Mouse (Mus musculus) gastrocnemius, adult 2 months (tissue): Measurements from ENCODE around the gene Flt3l. TPM values are rescaled to one million over a fixed set of nuclear protein-coding genes. Genes with fewer than 3 reads are reported as not detected.
"Not testable (repeated sequence)": the region's sequence is repeated elsewhere in the genome, so short reads cannot be mapped to it uniquely, and the experiment has no call there.

Experiments
- DNase-seq: peaks from one replicate; pipeline ENCODE4 v3.0.0; 2022
- H3K27ac ChIP-seq: fragments of 200-600 bp; 2 replicates; pipeline ENCODE4 v1.8.1; 2022; ENCODE audit warnings: mild to moderate bottlenecking
- H3K4me3 ChIP-seq: fragments of 200-600 bp; 2 replicates; pipeline ENCODE4 v1.8.1; 2022; ENCODE audit warnings: mild to moderate bottlenecking, moderate library complexity
- CTCF ChIP-seq: fragments of 200-600 bp; IDR thresholded peaks from 2 replicates; pipeline ENCODE4 v1.8.1; 2022; ENCODE audit warnings: antibody characterized with exemption, mild to moderate bottlenecking, moderate library complexity
- intact Hi-C: fragments of 180-260 bp; cut with DNase I; formaldehyde crosslinking; loops from one replicate; pipeline ENCODE4 v1.15.1; 2025
- total RNA-seq, 2 experiments: library from RNA; stranded (reverse); gene quantifications; 2 replicates each; pipeline ENCODE4 v1.2.3; 2021

Gene Flt3l
- total RNA-seq, 2 experiments from 2014 or later: 2.2 to 3.3 TPM

- intact Hi-C loops: no loop called here
- DNase-seq: no peak
Measured at GRCm38 (mm10) chr7:45133446-45134159, 2.6 kb downstream of the Flt3l start.

GRCm38 (mm10) chr7:45131850-45132249 lies 4.4 kb downstream of the Flt3l start:
- no peak for TF ChIP-seq CTCF
- H3K4me3 ChIP-seq: no peak overlapping the region
- DNase-seq: no peak
- H3K27ac ChIP-seq: no peak overlapping the region
- intact Hi-C loops: no loop called here

More at GRCm38 (mm10) chr7:45133446-45134159, 2.6 kb downstream of the Flt3l start:
- no peak overlapping the region; the same call in 1 of the 2 replicates for H3K27ac ChIP-seq
- no peak overlapping the region for H3K4me3 ChIP-seq
- peak; percentile 32 for TF ChIP-seq CTCF

GRCm38 (mm10) chr7:45129776-45130512 lies 6.3 kb downstream of the Flt3l start:
- no peak for TF ChIP-seq CTCF
- Histone ChIP-seq H3K4me3 (peak overlapping the region; percentile 78), H3K27ac (peak overlapping the region; percentile 89)
- no peak for DNase-seq
- intact Hi-C loops: no loop called here

- peak overlapping the region; percentile 78 for H3K4me3 ChIP-seq
- peak; percentile 64 for DNase-seq
- H3K27ac ChIP-seq: peak overlapping the region; percentile 89
- no peak for TF ChIP-seq CTCF
- intact Hi-C loops: no loop called here
Measured at GRCm38 (mm10) chr7:45129318-45129717, 6.9 kb downstream of the Flt3l start.

- intact Hi-C loops: no loop called here
- H3K27ac ChIP-seq: peak within 1 kb of the TSS; percentile 96
- peak within 1 kb of the TSS; percentile 90 for H3K4me3 ChIP-seq
- TF ChIP-seq CTCF: peak; percentile 82
- DNase-seq: peak; percentile 98
Measured at GRCm38 (mm10) chr7:45128624-45129246, 7.5 kb downstream of the Flt3l start, which contains the start of gene Rpl13a. Gene Rpl13a (minus strand): TSS chr7:45128761.

- peak overlapping the region; percentile 96 for H3K27ac ChIP-seq
- intact Hi-C loops: no loop called here
- peak overlapping the region; percentile 90 for H3K4me3 ChIP-seq
- no peak for TF ChIP-seq CTCF
- no peak for DNase-seq
Measured at GRCm38 (mm10) chr7:45127700-45128224, 8.5 kb downstream of the Flt3l start.

- no peak for DNase-seq
- peak overlapping the region; percentile 90 for H3K4me3 ChIP-seq
- peak overlapping the region; percentile 96 for H3K27ac ChIP-seq
- TF ChIP-seq CTCF: peak; percentile 29; the same call in 1 of the 2 replicates
- intact Hi-C loops: no loop called here
Measured at GRCm38 (mm10) chr7:45126844-45127699, 9.2 kb downstream of the Flt3l start.

GRCm38 (mm10) chr7:45126147-45126843 lies 9.9 kb downstream of the Flt3l start:
- peak overlapping the region; percentile 90 for H3K4me3 ChIP-seq
- intact Hi-C loops: no loop called here

GRCm38 (mm10) chr7:45125649-45126048 lies 10.6 kb downstream of the Flt3l start:
- DNase-seq, intact Hi-C loops, H3K4me3 ChIP-seq: not testable (repeated sequence)

More at GRCm38 (mm10) chr7:45126147-45126843, 9.9 kb downstream of the Flt3l start:
- H3K27ac ChIP-seq: peak overlapping the region; percentile 96
- DNase-seq: no peak
- no peak for TF ChIP-seq CTCF

GRCm38 (mm10) chr7:45125144-45125600 lies 11.1 kb downstream of the Flt3l start:
- TF ChIP-seq CTCF: no peak
- peak overlapping the region; percentile 95 for H3K27ac ChIP-seq
- intact Hi-C loops: no loop called here
- DNase-seq: no peak
- peak overlapping the region; percentile 85 for H3K4me3 ChIP-seq

More at GRCm38 (mm10) chr7:45125649-45126048, 10.6 kb downstream of the Flt3l start:
- peak overlapping the region; percentile 95; the same call in 1 of the 2 replicates for H3K27ac ChIP-seq
